Mouse (Mus musculus) MEL (cell line): ENCODE data around the gene Dhrs3. TPM values are rescaled to one million over a fixed set of nuclear protein-coding genes. Genes with fewer than 3 reads are reported as not detected.
A peak's percentile ranks its signal among the peaks of the same experiment; 100 is the strongest.

Source experiments
- DNase-seq: peaks from one replicate; pipeline ENCODE4 v3.0.0; 2011; ENCODE audit warnings: low read depth, low spot score
- H3K27ac ChIP-seq: 2 replicates; pipeline ENCODE4 v1.5.1; 2012; ENCODE audit warnings: low read depth, mild to moderate bottlenecking, control low read depth, low read length, moderate library complexity; ENCODE audit not compliant: control insufficient read depth
- H3K27me3 ChIP-seq, 2 experiments: fragments of 150-350 bp in 1 of 2; sonication (generic) in 1 of 2; 2 replicates each; pipeline ENCODE4 v1.6.1; 2012; ENCODE audit warnings: low read length in 2 of 2, mild to moderate bottlenecking in 2 of 2, improper control_type of control experiment in 1 of 2, moderate library complexity in 1 of 2; ENCODE audit not compliant: insufficient read depth in 2 of 2, control insufficient read depth in 1 of 2
- H3K36me3 ChIP-seq, 2 experiments: 2 replicates each; pipeline ENCODE4 v1.6.1; 2012 to 2014; ENCODE audit warnings: low read length in 2 of 2, improper control_type of control experiment in 1 of 2, inconsistent platforms in 1 of 2, mild to moderate bottlenecking in 1 of 2; ENCODE audit not compliant: insufficient read depth in 2 of 2, control insufficient read depth in 1 of 2
- H3K4me1 ChIP-seq, 2 experiments: fragments of 150-350 bp in 1 of 2; sonication (generic) in 1 of 2; 2 replicates each; pipeline ENCODE4 v1.6.1; 2012; ENCODE audit warnings: low read length in 2 of 2, improper control_type of control experiment in 1 of 2, mild to moderate bottlenecking in 1 of 2; ENCODE audit not compliant: insufficient read depth in 2 of 2, control insufficient read depth in 1 of 2
- H3K4me3 ChIP-seq, 2 experiments: fragments of 150-350 bp in 1 of 2; sonication (generic) in 1 of 2; 2 replicates each; pipeline ENCODE4 v1.5.1; 2012; ENCODE audit warnings: low read depth in 2 of 2, low read length in 2 of 2, mild to moderate bottlenecking in 2 of 2, moderate library complexity in 2 of 2, control low read depth in 1 of 2, improper control_type of control experiment in 1 of 2; ENCODE audit not compliant: control insufficient read depth in 1 of 2, insufficient read depth in 1 of 2
- H3K79me2 ChIP-seq: 2 replicates; pipeline ENCODE4 v1.6.1; 2012; ENCODE audit warnings: mild to moderate bottlenecking, low read length, moderate library complexity; ENCODE audit not compliant: control insufficient read depth, poor library complexity, insufficient read depth
- H3K9ac ChIP-seq: 2 replicates; pipeline ENCODE4 v1.6.1; 2012; ENCODE audit warnings: low read depth, mild to moderate bottlenecking, control low read depth, low read length, moderate library complexity; ENCODE audit not compliant: control insufficient read depth, poor library complexity, severe bottlenecking
- H3K9me3 ChIP-seq: fragments of 150-350 bp; sonication (generic); replicated peaks from 2 replicates; pipeline ENCODE4 v1.6.1; 2012; ENCODE audit warnings: mild to moderate bottlenecking, low read length, improper control_type of control experiment, moderate library complexity; ENCODE audit not compliant: insufficient read depth
- BHLHE40 ChIP-seq: IDR thresholded peaks from 2 replicates; pipeline ENCODE4 v1.6.1; 2012; ENCODE audit warnings: low read depth, mild to moderate bottlenecking, inconsistent platforms, low read length, improper control_type of control experiment, borderline replicate concordance
- CHD1 ChIP-seq: IDR thresholded peaks from 2 replicates; pipeline ENCODE4 v1.6.1; 2012; ENCODE audit warnings: low read depth, mild to moderate bottlenecking, inconsistent platforms, low read length, improper control_type of control experiment
- CHD2 ChIP-seq: IDR thresholded peaks from 2 replicates; pipeline ENCODE4 v1.6.1; 2011; ENCODE audit warnings: low read length, improper control_type of control experiment
- E2F4 ChIP-seq: IDR thresholded peaks from 2 replicates; pipeline ENCODE4 v1.6.1; 2011; ENCODE audit warnings: low read depth, low read length, improper control_type of control experiment, borderline replicate concordance
- GABPA ChIP-seq: IDR thresholded peaks from 2 replicates; pipeline ENCODE4 v1.6.1; 2012; ENCODE audit warnings: low read depth, mild to moderate bottlenecking, inconsistent platforms, low read length, improper control_type of control experiment, moderate library complexity
- HCFC1 ChIP-seq: IDR thresholded peaks from 2 replicates; pipeline ENCODE4 v1.6.1; 2012; ENCODE audit warnings: low read depth, mild to moderate bottlenecking, inconsistent platforms, low read length, improper control_type of control experiment, moderate library complexity
- JUND ChIP-seq: IDR thresholded peaks from 2 replicates; pipeline ENCODE4 v1.6.1; 2011; ENCODE audit warnings: low read depth, mild to moderate bottlenecking, improper control_type of control experiment, low read length
- KAT2A ChIP-seq: conservative IDR thresholded peaks from 2 replicates; pipeline ENCODE4 v1.6.1; 2012; ENCODE audit warnings: low read depth, low read length, improper control_type of control experiment, inconsistent platforms
- MAFK ChIP-seq: IDR thresholded peaks from 2 replicates; pipeline ENCODE4 v1.6.1; 2011; ENCODE audit warnings: low read depth, mild to moderate bottlenecking, low read length, improper control_type of control experiment, borderline replicate concordance
- MXI1 ChIP-seq: IDR thresholded peaks from 2 replicates; pipeline ENCODE4 v1.6.1; 2011; ENCODE audit warnings: mild to moderate bottlenecking, low read depth, low read length, improper control_type of control experiment
- MYC ChIP-seq: IDR thresholded peaks from 2 replicates; pipeline ENCODE4 v1.6.1; 2011; ENCODE audit warnings: low read depth, mild to moderate bottlenecking, low read length, improper control_type of control experiment, moderate library complexity
- NRF1 ChIP-seq: IDR thresholded peaks from 2 replicates; pipeline ENCODE4 v1.6.1; 2014; ENCODE audit warnings: low read depth, mild to moderate bottlenecking, inconsistent platforms, low read length, improper control_type of control experiment, moderate library complexity; ENCODE audit not compliant: poor library complexity, insufficient read depth, severe bottlenecking
- POLR2A ChIP-seq, 2 experiments: IDR thresholded peaks; 2 replicates each; pipeline ENCODE4 v1.6.1; 2011 to 2012; ENCODE audit warnings: low read length in 2 of 2, mild to moderate bottlenecking in 2 of 2, control low read depth in 1 of 2, improper control_type of control experiment in 1 of 2, low read depth in 1 of 2, moderate library complexity in 1 of 2; ENCODE audit not compliant: control insufficient read depth in 1 of 2, insufficient read depth in 1 of 2, poor library complexity in 1 of 2
- POLR2AphosphoS5 ChIP-seq: IDR thresholded peaks from 2 replicates; pipeline ENCODE4 v1.6.1; 2012; ENCODE audit warnings: low read depth, borderline replicate concordance, mild to moderate bottlenecking, inconsistent platforms, low read length, moderate library complexity, mixed read lengths
- RAD21 ChIP-seq: IDR thresholded peaks from 2 replicates; pipeline ENCODE4 v1.6.1; 2011; ENCODE audit warnings: mild to moderate bottlenecking, low read depth, low read length, improper control_type of control experiment
- RCOR1 ChIP-seq: IDR thresholded peaks from 2 replicates; pipeline ENCODE4 v1.6.1; 2012; ENCODE audit warnings: low read depth, mild to moderate bottlenecking, inconsistent platforms, low read length, improper control_type of control experiment
- SIN3A ChIP-seq: IDR thresholded peaks from 2 replicates; pipeline ENCODE4 v1.6.1; 2012; ENCODE audit warnings: low read length, improper control_type of control experiment, inconsistent platforms
- SMC3 ChIP-seq: IDR thresholded peaks from 2 replicates; pipeline ENCODE4 v1.6.1; 2011; ENCODE audit warnings: low read depth, low read length, improper control_type of control experiment
- TAL1 ChIP-seq: IDR thresholded peaks from 2 replicates; pipeline ENCODE4 v1.6.1; 2012; ENCODE audit warnings: mild to moderate bottlenecking, inconsistent platforms, low read length, moderate library complexity, mixed read lengths
- TBP ChIP-seq: IDR thresholded peaks from 2 replicates; pipeline ENCODE4 v1.8.0; 2011; ENCODE audit warnings: low read depth, low read length, improper control_type of control experiment
- TCF12 ChIP-seq: IDR thresholded peaks from 2 replicates; pipeline ENCODE4 v1.6.1; 2014; ENCODE audit warnings: low read depth, mild to moderate bottlenecking, inconsistent platforms, low read length, improper control_type of control experiment, moderate library complexity
- UBTF ChIP-seq: IDR thresholded peaks from 2 replicates; pipeline ENCODE4 v1.6.1; 2012; ENCODE audit warnings: low read depth, mild to moderate bottlenecking, inconsistent platforms, low read length, improper control_type of control experiment, moderate library complexity, borderline replicate concordance; ENCODE audit not compliant: insufficient read depth
- USF1 ChIP-seq: IDR thresholded peaks from 2 replicates; pipeline ENCODE4 v1.6.1; 2014; ENCODE audit warnings: low read depth, mild to moderate bottlenecking, inconsistent platforms, low read length, improper control_type of control experiment, moderate library complexity
- ZKSCAN1 ChIP-seq: IDR thresholded peaks from 2 replicates; pipeline ENCODE4 v1.6.1; 2012; ENCODE audit warnings: low read depth, mild to moderate bottlenecking, inconsistent platforms, low read length, improper control_type of control experiment, moderate library complexity
- ZNF384 ChIP-seq: IDR thresholded peaks from 2 replicates; pipeline ENCODE4 v1.6.1; 2012; ENCODE audit warnings: low read depth, mild to moderate bottlenecking, inconsistent platforms, low read length, improper control_type of control experiment
- polyA plus RNA-seq, 2 experiments: library from polyadenylated mRNA; stranded (reverse) in 1 of 2; unstranded in 1 of 2; fragments of >175 nt in 1 of 2; fragments of >200 nt in 1 of 2; gene quantifications; 2 replicates each; pipeline versions ENCODE4 v1.2.1 to v1.2.4; 2012; ENCODE audit warnings: low replicate concordance in 2 of 2, low read depth in 1 of 2; ENCODE audit not compliant: insufficient read length in 2 of 2, insufficient read depth in 1 of 2, missing spikeins in 1 of 2
- total RNA-seq: library from RNA; depleted of rRNA; stranded (reverse); fragments of 300-350 nt; gene quantifications from 2 replicates; pipeline ENCODE4 v1.2.3, GENCODE M21; 2012

Dhrs3 gene
- total and polyA plus RNA-seq, 3 experiments = 0.89 to 2.2 TPM; not detected in 1

GRCm38 (mm10) chr4:144892937-144893272, 278 bp downstream of the Dhrs3 start (continued):
- peak; percentile 96 for TF ChIP-seq ZNF384
- TF ChIP-seq GABPA = no peak
- no peak for TF ChIP-seq USF1
- no peak for TF ChIP-seq KAT2A
- TF ChIP-seq POLR2A (IDR thresholded peaks at IDR 0.05; ENCODE audit: control insufficient read depth in 1 of 2, insufficient read depth in 1 of 2, low read depth in 1 of 2, low read length in 2 of 2, poor library complexity in 1 of 2) = no peak
- TF ChIP-seq JUND = no peak
- TF ChIP-seq SIN3A = peak; percentile 56; the same call in 1 of the 2 replicates
- no peak for TF ChIP-seq POLR2AphosphoS5
- TF ChIP-seq TCF12 = no peak
- TF ChIP-seq RAD21 = no peak
- no peak for TF ChIP-seq HCFC1
- no peak; the same call in 1 of the 2 replicates for TF ChIP-seq SMC3
- no peak for TF ChIP-seq CHD2
- TF ChIP-seq MYC = peak; percentile 38; the same call in 1 of the 2 replicates
- TF ChIP-seq MAFK = 0 out of 2 replicates have a peak, but pooled peaks have one; percentile 25
- TF ChIP-seq BHLHE40 = no peak
- no peak for TF ChIP-seq NRF1
- TF ChIP-seq RCOR1 = peak; percentile 2
- TF ChIP-seq UBTF = no peak
- TF ChIP-seq CHD1 = no peak
- no peak for TF ChIP-seq TAL1
- TF ChIP-seq E2F4 = no peak
- TF ChIP-seq, all 39 proteins: peak for 9

GRCm38 (mm10) chr4:144893561-144894486, 1.2 kb downstream of the Dhrs3 start:
- Histone ChIP-seq H3K9ac (peak overlapping the region; percentile 75), H3K4me1 (peaks cover 2% of the 10 kb centered on the region in 2 experiments; a peak in 2 of 4 replicates), H3K4me3 (peak overlapping the region; percentile 61 to 84), H3K27ac (no peak overlapping the region), H3K27me3 (no peaks in the 10 kb centered on the region), H3K79me2 (no peaks in the 10 kb centered on the region; the same call in 1 of the 2 replicates)
- no peak for DNase-seq
- no peak for TF ChIP-seq JUND
- TF ChIP-seq TBP = no peak
- no peak for TF ChIP-seq MYC
- TF ChIP-seq ZKSCAN1 = no peak
- no peak for TF ChIP-seq POLR2A (IDR thresholded peaks at IDR 0.05; ENCODE audit: control insufficient read depth in 1 of 2, insufficient read depth in 1 of 2, low read depth in 1 of 2, low read length in 2 of 2, poor library complexity in 1 of 2)
- no peak for TF ChIP-seq E2F4
- TF ChIP-seq MXI1 = no peak
- TF ChIP-seq, all 39 proteins: peak for 0
- H3K36me3 ChIP-seq = no peaks in the 10 kb centered on the region
- no peaks in the 10 kb centered on the region for H3K9me3 ChIP-seq
